Mouse (Mus musculus): ENCODE measurements around the gene Bmp2k. TPM values are rescaled to one million over a fixed set of nuclear protein-coding genes. Genes with fewer than 3 reads are reported as not detected.

Bmp2k gene
- total RNA-seq, 2 experiments from 2014 or later, result 270 to 286 TPM

- ATAC-seq (replicated peaks; ENCODE audit: low FRiP score, poor library complexity, severe bottlenecking), result no peak
These were observed 27.6 kb upstream of the Bmp2k start for GRCm38 (mm10) chr5:96969705-96970471.

GRCm38 (mm10) chr5:96970472-96970848, 27.0 kb upstream of the Bmp2k start:
- ATAC-seq (replicated peaks; ENCODE audit: low FRiP score, poor library complexity, severe bottlenecking), result no peak

- no peak; the same call in 1 of the 2 replicates for ATAC-seq (replicated peaks; ENCODE audit: low FRiP score, poor library complexity, severe bottlenecking)
These were observed 24.9 kb upstream of the Bmp2k start for GRCm38 (mm10) chr5:96972474-96973130.

GRCm38 (mm10) chr5:96973714-96974113, 23.8 kb upstream of the Bmp2k start:
- peak; percentile 67 for ATAC-seq (replicated peaks; ENCODE audit: low FRiP score, poor library complexity, severe bottlenecking)

- no peak for ATAC-seq (replicated peaks; ENCODE audit: low FRiP score, poor library complexity, severe bottlenecking)
These were observed 22.8 kb upstream of the Bmp2k start for GRCm38 (mm10) chr5:96974661-96975060.

GRCm38 (mm10) chr5:96975112-96975511, 22.4 kb upstream of the Bmp2k start:
- ATAC-seq (replicated peaks; ENCODE audit: low FRiP score, poor library complexity, severe bottlenecking), result no peak

GRCm38 (mm10) chr5:96976150-96976549, 21.3 kb upstream of the Bmp2k start:
- ATAC-seq (replicated peaks; ENCODE audit: low FRiP score, poor library complexity, severe bottlenecking), result no peak

GRCm38 (mm10) chr5:96979296-96980007, 18.0 kb upstream of the Bmp2k start:
- 0 out of 2 replicates have a peak, but pooled peaks have one; percentile 21 for ATAC-seq (replicated peaks; ENCODE audit: low FRiP score, poor library complexity, severe bottlenecking)

GRCm38 (mm10) chr5:96980008-96980634, 17.4 kb upstream of the Bmp2k start:
- ATAC-seq (replicated peaks; ENCODE audit: low FRiP score, poor library complexity, severe bottlenecking), result no peak

GRCm38 (mm10) chr5:96981987-96982386, 15.5 kb upstream of the Bmp2k start:
- no peak for ATAC-seq (replicated peaks; ENCODE audit: low FRiP score, poor library complexity, severe bottlenecking)

- no peak for ATAC-seq (replicated peaks; ENCODE audit: low FRiP score, poor library complexity, severe bottlenecking)
These were observed 14.3 kb upstream of the Bmp2k start for GRCm38 (mm10) chr5:96983142-96983541.

- ATAC-seq (replicated peaks; ENCODE audit: low FRiP score, poor library complexity, severe bottlenecking), result no peak
These were observed 10.6 kb upstream of the Bmp2k start for GRCm38 (mm10) chr5:96986850-96987249.

- ATAC-seq (replicated peaks; ENCODE audit: low FRiP score, poor library complexity, severe bottlenecking), result peak; percentile 91
These were observed 8.6 kb upstream of the Bmp2k start for GRCm38 (mm10) chr5:96988880-96989279.

GRCm38 (mm10) chr5:96991156-96991555, 6.3 kb upstream of the Bmp2k start:
- ATAC-seq (replicated peaks; ENCODE audit: low FRiP score, poor library complexity, severe bottlenecking), result no peak

- ATAC-seq (replicated peaks; ENCODE audit: low FRiP score, poor library complexity, severe bottlenecking), result no peak
These were observed 4.8 kb upstream of the Bmp2k start for GRCm38 (mm10) chr5:96992651-96993050.

- no peak for ATAC-seq (replicated peaks; ENCODE audit: low FRiP score, poor library complexity, severe bottlenecking)
These were observed 4.4 kb upstream of the Bmp2k start for GRCm38 (mm10) chr5:96993057-96993456.

GRCm38 (mm10) chr5:96995791-96996190, 1.7 kb upstream of the Bmp2k start:
- no peak for ATAC-seq (replicated peaks; ENCODE audit: low FRiP score, poor library complexity, severe bottlenecking)

- peak; percentile 24 for ATAC-seq (replicated peaks; ENCODE audit: low FRiP score, poor library complexity, severe bottlenecking)
These were observed 834 bp upstream of the Bmp2k start for GRCm38 (mm10) chr5:96996401-96997309.
